Mouse (Mus musculus) liver, postnatal 0 days (tissue): ENCODE measurements at regions not wholly inside any gene's neighbourhood (a gene's known extent, or its start where the extent isn't known, plus 50 kb on each side); places are given as distances from the start of the nearest gene placed in this dataset.

Experiments
- CTCF ChIP-seq: sonication (generic); IDR thresholded peaks from 2 replicates; pipeline ENCODE4 v1.5.1; 2016; ENCODE audit warnings: antibody characterized with exemption, low read depth
- EP300 ChIP-seq: IDR thresholded peaks from 2 replicates; pipeline ENCODE4 v1.6.1; 2016; ENCODE audit warnings: antibody characterized with exemption, low read depth, mild to moderate bottlenecking

GRCm38 (mm10) chr16:50124646-50125045 lies 307.5 kb downstream of the Bbx start:
- TF ChIP-seq CTCF (no peak), EP300 (no peak)
